Mouse (Mus musculus) megakaryocyte, embryonic 14.5 days (primary cell): ENCODE data around the gene Meis1.

Experiments
- FLI1 ChIP-seq: IDR thresholded peaks from 2 replicates; pipeline ENCODE4 v1.6.1; 2012; ENCODE audit warnings: low read length, inconsistent platforms, mixed read lengths
- GATA1 ChIP-seq: IDR thresholded peaks from 3 replicates; pipeline ENCODE4 v1.6.1; 2012; ENCODE audit warnings: mixed read lengths, low read length, inconsistent platforms, borderline replicate concordance

- TF ChIP-seq GATA1 (no peak), FLI1 (no peak)
Observed at GRCm38 (mm10) chr11:18846472-18846871, 172.3 kb downstream of the Meis1 start.
